Mouse (Mus musculus) left cerebral cortex, adult 2 months (tissue): Measurements from ENCODE around the gene Blm. TPM values are rescaled to one million over a fixed set of nuclear protein-coding genes. Genes with fewer than 3 reads are reported as not detected.

Experiments used
- DNase-seq, 2 experiments: peaks; one replicate each; pipeline ENCODE4 v3.0.0; 2021 to 2022; ENCODE audit warnings: low spot score in 2 of 2, mixed read lengths in 1 of 2; ENCODE audit errors: extremely low spot score in 1 of 2
- H3K27ac ChIP-seq: fragments of 200-600 bp; 2 replicates; pipeline ENCODE4 v1.8.1; 2022
- H3K4me3 ChIP-seq: fragments of 200-600 bp; 2 replicates; pipeline ENCODE4 v1.8.1; 2022
- CTCF ChIP-seq: fragments of 200-600 bp; IDR thresholded peaks from 2 replicates; pipeline ENCODE4 v1.8.1; 2022; ENCODE audit warnings: antibody characterized with exemption, mild to moderate bottlenecking, moderate library complexity
- intact Hi-C: fragments of 180-260 bp; cut with DNase I; formaldehyde crosslinking; loops from one replicate; pipeline ENCODE4 v1.15.1; 2025
- total RNA-seq, 2 experiments: library from RNA; stranded (reverse); gene quantifications; 2 replicates each; pipeline ENCODE4 v1.2.3; 2021

The Blm gene
- total RNA-seq, 2 experiments from 2014 or later = 2.9 to 6.9 TPM

DNA sequence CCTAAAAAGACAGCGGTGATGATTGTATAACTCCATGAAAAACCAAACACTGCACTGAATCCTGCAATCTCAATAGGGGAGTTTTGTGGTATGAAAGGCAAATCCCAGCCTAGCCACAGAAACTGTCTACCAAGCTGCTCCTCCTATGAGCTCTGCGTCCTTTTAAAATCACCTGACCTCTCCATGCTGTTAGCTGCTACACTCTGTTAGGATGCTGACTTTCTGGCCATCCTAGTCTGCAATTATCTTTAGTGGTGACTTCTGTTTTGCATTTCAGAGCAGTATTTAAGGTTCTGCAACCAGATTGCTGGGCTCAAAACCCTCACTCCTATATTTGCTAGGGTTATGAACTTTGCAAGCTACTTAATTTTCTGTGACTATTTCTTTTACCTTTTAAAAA, 44.6 kb downstream of the Blm start:
- Histone ChIP-seq H3K4me3 (no peak overlapping the region), H3K27ac (no peak overlapping the region)
- intact Hi-C loops = no loop called here
- DNase-seq = no peak
- no peak for TF ChIP-seq CTCF

DNA sequence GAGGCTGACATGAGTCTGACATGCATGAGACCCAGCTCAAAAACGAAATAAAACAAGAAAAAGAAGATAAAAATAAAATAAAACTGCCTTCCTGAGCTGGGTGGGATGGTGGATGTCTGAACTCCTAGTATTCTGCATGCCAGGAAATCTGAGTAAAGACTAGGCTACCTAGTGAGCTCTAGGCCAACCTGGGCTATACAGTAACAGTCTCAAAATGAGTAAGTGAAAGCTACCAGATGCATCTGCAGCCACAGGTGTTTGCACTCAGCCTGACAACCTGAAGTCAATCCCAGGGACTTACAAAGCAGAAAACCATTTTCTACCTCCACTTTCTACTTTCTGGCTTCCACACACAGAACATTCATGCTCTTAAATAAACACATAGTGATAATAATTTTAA, 45.5 kb downstream of the Blm start:
- intact Hi-C loops = no loop called here
- DNase-seq = no peak
- no peak for TF ChIP-seq CTCF

DNA sequence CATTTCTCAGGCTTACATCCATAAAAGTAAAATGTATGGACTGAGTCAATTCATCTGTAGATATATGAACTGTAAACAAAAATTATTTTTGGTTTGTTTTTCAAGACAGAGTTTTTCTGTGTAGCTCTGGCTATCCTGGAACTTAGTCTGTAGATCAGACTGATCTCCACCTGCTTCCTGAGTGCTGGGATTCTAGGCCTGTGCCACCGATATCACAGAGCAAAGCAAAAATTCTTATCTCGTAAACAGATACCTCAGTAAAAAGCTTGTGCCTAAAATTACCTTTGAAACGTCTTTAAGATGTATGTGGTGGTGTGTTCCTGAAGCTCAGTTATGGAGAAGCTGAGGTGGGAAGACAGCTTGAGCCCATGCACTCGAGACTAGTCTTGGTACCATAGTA, 47.7 kb downstream of the Blm start:
- TF ChIP-seq CTCF = no peak
- Histone ChIP-seq H3K27ac (no peak overlapping the region), H3K4me3 (no peak overlapping the region)
- intact Hi-C loops = no loop called here
- no peak for DNase-seq

More for the DNA sequence above, 45.5 kb downstream of the Blm start:
- Histone ChIP-seq H3K4me3 (no peak overlapping the region), H3K27ac (no peak overlapping the region)

DNA sequence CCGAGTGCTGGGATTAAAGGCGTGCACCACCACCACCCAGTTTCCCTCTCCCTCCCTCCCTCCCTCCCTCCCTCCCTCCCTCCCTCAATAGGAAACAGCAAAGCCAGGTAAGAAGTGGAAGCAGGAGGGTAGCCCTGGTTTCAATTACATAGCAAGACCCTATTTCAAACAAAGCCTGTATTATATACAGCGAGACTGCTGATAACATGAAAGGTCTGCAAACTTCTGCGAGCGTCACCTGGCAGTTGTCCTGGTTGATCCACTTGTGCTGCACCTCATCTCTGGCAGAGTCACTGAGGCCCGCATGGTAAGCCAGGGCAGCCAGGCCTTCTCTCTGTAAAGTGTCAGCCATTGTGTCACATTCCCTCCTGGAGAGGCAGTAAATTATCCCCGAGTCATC, 54.8 kb downstream of the Blm start:
- H3K4me3 ChIP-seq = no peak overlapping the region
- intact Hi-C loops = no loop called here

DNA sequence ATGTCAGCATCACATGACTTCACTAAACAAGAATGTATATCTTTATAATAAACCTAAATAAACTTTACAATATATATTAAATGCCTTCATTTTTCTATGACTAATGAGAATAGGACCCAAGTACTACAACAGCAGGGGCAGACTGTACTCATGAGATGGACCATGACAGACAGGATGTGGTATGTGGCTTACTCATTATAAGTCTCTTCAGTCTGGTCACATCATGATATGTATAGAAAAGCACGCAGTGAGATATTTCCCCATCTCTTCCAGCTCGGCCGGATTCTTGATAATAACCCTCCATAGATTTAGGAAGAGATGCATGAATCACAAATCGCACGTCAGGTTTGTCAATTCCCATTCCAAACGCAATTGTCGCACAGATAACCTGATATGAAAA, 61.1 kb downstream of the Blm start:
- no peak for TF ChIP-seq CTCF
- intact Hi-C loops = no loop called here
- H3K4me3 ChIP-seq = no peak overlapping the region
- no peak overlapping the region for H3K27ac ChIP-seq
- DNase-seq = no peak

More for the DNA sequence above, 54.8 kb downstream of the Blm start:
- no peak for TF ChIP-seq CTCF
- no peak overlapping the region for H3K27ac ChIP-seq
- no peak for DNase-seq

DNA sequence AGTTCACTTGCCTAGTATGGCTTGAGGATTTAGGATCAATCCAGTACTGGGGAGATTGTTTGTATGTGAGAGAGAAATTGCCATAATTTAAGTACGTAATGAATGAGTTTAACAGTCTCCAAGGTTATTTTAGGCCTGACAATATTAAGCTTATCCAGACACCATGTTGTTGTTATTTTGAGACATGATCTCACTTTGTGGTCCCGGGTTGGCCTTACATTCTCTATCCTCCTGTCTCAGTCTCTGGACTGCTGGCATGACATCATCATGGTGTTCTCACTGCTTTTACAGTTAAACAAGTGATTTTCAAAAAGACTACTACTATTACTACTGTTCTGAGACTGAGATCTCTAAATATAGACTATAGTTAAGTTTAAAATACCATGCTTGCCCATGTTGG, 66.1 kb downstream of the Blm start:
- no peak for TF ChIP-seq CTCF

DNA sequence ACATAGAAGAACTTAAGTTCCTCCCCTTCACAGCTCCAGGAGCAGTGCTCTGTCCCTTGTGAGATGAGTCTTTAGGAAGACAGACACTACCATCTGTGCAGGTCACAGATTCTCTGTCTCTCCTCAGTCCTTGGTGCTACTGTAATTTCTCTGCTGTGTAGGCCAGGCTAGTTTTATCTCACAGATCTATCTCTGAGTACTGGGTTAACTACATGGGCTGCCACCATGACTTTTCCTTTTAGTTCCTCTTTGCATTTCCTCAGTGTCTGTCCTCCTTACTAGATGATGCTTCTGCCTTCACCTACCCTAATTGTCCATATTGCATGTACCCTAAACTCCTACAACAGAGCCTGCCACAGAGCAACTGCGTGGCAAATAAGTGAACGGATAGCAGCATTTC, 67.6 kb downstream of the Blm start:
- Histone ChIP-seq H3K27ac (no peak overlapping the region), H3K4me3 (no peak overlapping the region)
- DNase-seq = no peak
- intact Hi-C loops = no loop called here
- no peak for TF ChIP-seq CTCF

More for the DNA sequence above, 66.1 kb downstream of the Blm start:
- no peak for DNase-seq
- intact Hi-C loops = no loop called here
- Histone ChIP-seq H3K4me3 (no peak overlapping the region), H3K27ac (no peak overlapping the region)

DNA sequence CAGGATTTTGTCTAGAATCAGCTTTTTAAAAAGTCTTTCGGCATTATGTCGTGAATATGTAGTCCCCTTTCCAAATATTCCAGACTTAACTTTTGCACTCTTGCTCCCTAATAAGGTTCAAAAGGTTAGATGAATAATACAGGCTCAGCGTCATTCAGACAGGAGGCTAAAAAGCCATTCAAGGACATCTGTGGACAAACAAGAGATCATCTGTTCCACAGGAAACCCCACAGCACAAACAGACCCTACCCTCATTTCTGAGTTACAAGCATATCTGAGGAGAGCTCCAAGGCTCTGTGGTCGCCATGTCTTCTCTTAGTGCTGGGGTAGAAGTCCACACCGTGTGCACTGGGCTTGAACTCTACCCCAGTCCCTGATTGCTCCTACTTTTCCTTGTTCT, 70.1 kb downstream of the Blm start:
- no peak for DNase-seq
- TF ChIP-seq CTCF = no peak
- H3K27ac ChIP-seq = no peak overlapping the region
- intact Hi-C loops = no loop called here
- no peak overlapping the region for H3K4me3 ChIP-seq

DNA sequence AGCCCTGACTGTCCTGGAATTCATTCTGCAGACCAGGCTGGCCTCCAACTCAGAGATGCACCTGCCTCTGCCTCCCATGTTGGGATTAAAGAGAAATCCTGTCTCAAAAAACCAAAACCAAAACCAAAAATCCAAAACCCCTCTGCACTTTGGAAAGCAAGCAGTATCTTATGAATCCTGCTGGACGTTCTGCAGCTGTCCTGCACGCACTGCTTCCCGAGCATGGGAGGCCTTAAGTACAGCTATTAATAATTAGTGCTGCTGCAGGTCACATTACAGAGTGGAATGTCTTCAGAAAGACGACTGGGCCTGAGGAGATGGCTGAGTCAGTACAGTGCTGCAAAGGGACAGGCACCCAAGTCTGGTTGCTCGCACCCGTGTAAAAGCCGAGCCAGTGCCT, 73.0 kb downstream of the Blm start:
- no peak for DNase-seq
- intact Hi-C loops = no loop called here
- TF ChIP-seq CTCF = no peak
- H3K27ac ChIP-seq = no peak overlapping the region
- no peak overlapping the region for H3K4me3 ChIP-seq

DNA sequence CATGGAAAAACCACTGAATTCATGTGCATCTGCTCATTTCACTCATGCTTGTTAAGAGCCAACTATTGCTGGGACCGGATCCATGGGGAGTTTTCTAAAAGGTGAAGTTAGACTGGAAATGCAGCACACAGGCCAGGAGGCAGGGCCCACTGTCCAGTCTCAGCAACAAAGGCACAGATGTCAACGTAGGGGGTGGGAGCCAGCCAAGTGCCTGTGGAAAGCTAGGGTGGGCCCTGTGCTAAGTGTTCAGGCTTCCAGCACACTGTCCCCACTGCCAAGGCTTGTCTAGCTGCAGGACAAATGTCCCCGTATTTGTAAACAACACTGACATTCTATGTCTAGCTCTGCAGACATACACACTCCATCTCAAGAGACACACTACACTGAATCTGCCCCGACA, 74.0 kb downstream of the Blm start:
- no peak for TF ChIP-seq CTCF
- intact Hi-C loops = no loop called here
- no peak overlapping the region for H3K4me3 ChIP-seq
- DNase-seq = no peak
- no peak overlapping the region for H3K27ac ChIP-seq

DNA sequence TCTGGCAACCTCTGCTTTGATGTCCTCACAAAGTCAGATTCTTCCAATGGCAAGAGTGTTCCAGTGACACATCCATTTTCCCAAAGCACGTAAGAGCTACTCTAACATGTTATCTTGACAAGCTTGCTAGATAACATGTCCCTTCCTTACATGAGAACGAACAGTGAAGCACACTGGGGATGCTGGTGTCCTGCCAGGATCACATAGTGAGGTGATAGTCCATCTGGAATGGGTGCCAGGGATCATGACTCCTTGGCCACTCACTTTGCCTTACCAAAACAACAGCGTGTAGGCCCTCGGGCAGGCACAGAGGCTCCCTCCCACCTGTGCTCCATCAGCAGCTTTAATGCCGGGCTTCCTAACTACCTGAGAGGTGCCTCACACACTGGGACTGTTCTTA, 74.7 kb downstream of the Blm start:
- no peak for TF ChIP-seq CTCF
- Histone ChIP-seq H3K27ac (no peak overlapping the region), H3K4me3 (no peak overlapping the region)
- intact Hi-C loops = no loop called here
- DNase-seq = no peak

DNA sequence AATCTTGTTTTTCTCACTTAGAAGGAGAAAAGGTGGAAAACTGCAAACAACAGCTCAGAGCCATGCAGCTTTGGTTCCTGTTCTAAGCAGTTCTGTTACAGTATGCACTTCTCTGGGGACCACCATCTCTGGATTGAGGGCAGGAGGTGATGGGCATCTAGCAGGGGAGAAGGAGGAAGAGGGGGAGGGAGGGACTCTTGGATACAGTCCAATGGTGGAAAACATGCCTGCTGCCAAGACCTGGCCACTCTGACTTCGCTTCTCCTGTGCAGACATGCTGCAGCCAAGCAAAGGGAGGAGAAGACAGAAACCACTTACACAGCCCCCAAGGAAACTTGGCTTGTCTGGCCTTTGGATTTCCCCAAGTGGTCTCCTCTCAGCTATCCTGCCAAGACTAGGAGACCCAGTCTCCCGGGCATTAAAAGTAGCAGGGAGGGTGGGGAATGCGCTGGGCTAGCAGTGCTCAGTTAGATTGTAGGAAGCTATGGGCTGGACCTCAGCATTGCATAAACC, 77.0 kb downstream of the Blm start:
- no peak for TF ChIP-seq CTCF
- H3K4me3 ChIP-seq = no peak overlapping the region
- no peak for DNase-seq
- no peak overlapping the region for H3K27ac ChIP-seq
- intact Hi-C loops = no loop called here

DNA sequence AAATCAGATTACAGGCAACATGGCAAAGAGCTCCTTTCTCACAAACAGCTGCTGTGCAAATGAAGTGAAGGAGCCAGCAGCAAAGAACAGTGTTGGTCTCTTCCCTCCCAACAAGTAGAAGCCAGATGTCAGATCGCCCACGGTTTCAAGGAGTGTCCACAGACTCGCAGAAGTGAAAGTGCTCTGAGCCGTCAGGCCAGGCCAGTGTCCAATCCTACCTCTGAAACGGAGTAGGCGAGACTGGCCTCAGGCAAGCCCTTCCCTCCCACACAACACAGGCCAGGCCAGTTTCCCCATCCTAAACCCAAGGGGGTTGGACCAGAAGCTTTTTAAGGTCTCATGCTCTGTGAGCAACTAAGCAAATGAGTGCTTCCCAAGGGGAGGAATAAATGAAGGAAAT, 77.7 kb downstream of the Blm start:
- intact Hi-C loops = no loop called here
- Histone ChIP-seq H3K27ac (no peak overlapping the region), H3K4me3 (no peak overlapping the region)
- no peak for TF ChIP-seq CTCF
- DNase-seq = no peak

DNA sequence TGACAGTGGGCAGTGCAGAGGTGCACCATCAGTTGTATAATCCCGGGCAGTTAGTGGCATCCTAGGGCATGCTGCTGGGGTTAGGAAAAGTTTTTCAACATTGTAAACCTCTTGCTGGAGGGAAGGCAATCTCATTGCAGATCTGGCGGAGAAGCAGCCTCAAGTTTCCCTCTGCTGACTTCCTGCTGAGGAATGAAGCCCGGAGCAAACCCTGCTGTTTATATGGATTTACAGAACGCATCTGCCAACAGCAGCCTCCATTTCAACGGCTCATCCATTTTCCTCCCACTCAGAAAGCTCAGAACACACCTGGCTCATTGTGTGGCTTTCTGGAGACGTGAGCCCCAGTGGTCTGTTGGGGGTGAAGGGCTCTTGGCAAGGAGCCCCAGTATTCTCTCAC, 78.6 kb downstream of the Blm start:
- TF ChIP-seq CTCF = no peak
- Histone ChIP-seq H3K4me3 (no peak overlapping the region), H3K27ac (no peak overlapping the region; the same call in 1 of the 2 replicates)
- no peak for DNase-seq
- intact Hi-C loops = no loop called here
